11 mouse cellular contexts compared by ENCODE assay signal in the genomic region with DNA sequence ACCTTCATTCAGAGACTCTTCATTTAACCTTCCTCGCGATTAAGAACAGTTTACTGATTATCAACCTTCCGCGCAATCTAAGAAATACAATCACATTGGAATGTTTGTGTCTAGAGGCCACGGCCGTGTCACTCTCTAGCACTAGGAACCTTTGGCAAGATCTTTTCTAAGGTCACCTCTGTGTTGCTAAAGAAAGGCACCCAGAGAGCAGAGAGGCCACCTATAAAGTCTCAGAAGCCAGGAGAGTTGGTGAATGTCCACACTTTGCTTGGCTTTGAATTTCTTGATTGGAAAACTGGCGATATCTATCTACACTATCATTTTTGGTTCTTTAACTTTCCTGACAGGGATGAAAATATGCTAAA. TPM values are rescaled to one million over a fixed set of nuclear protein-coding genes. Genes with fewer than 3 reads are reported as not detected.
A peak's percentile ranks its signal among the peaks of the same experiment; 100 is the strongest.
DNase-seq lines count a peak whose midpoint lies in the region; ATAC-seq lines count a peak whose summit lies in the region.
"Had no signal": no experiment of that assay in that cellular context is flagged by ENCODE, and none has a peak within 500 bp of the region (broad histone marks: within the 10 kb centered on the region; RNA-seq: fewer than 3 reads in every experiment).

No protein-coding gene starts in this region.

- DNase-seq in kidney, adult 18-20 months = no peak
- DNase-seq in embryonic facial prominence, embryonic 14.5 days (ENCODE audit: low spot score) = no peak
- DNase-seq in gastrocnemius, adult 8-10 months (ENCODE audit: low spot score in 2 of 2) = no peak
- no peak for DNase-seq in thymus, postnatal 36 days
- DNase-seq in kidney, postnatal 36 days = no peak

- no peaks in the 10 kb centered on the region for H3K9me3 ChIP-seq in kidney, embryonic 14.5 days (ENCODE audit: control insufficient read depth, low read length)
- H3K9me3 ChIP-seq in embryonic facial prominence, embryonic 14.5 days (ENCODE audit: control insufficient read depth, low read length) = no peaks in the 10 kb centered on the region
- H3K9me3 ChIP-seq in intestine, embryonic 15.5 days = no peaks in the 10 kb centered on the region
- H3K9me3 ChIP-seq in midbrain, embryonic 15.5 days = no peaks in the 10 kb centered on the region

- no peak overlapping the region for H3K27ac ChIP-seq in kidney, embryonic 14.5 days (ENCODE audit: low read depth, low read length)
- no peak overlapping the region for H3K27ac ChIP-seq in embryonic facial prominence, embryonic 14.5 days (replicated peaks; ENCODE audit: low read depth, low read length)
- H3K27ac ChIP-seq in intestine, embryonic 15.5 days = no peak overlapping the region
- no peak overlapping the region for H3K27ac ChIP-seq in midbrain, embryonic 15.5 days

- peak overlapping the region; percentile 22; the same call in 1 of the 2 replicates for H3K4me3 ChIP-seq in kidney, embryonic 14.5 days (ENCODE audit: low read length)
- H3K4me3 ChIP-seq in embryonic facial prominence, embryonic 14.5 days (ENCODE audit: low read depth, low read length) = peak overlapping the region; percentile 31
- peak overlapping the region; percentile 27 for H3K4me3 ChIP-seq in intestine, embryonic 15.5 days (replicated peaks)
- H3K4me3 ChIP-seq in midbrain, embryonic 15.5 days = peak overlapping the region; percentile 41

- ATAC-seq in kidney, embryonic 14.5 days (ENCODE audit: low FRiP score, low TSS enrichment) = no peak
- ATAC-seq in embryonic facial prominence, embryonic 14.5 days (ENCODE audit: low read depth) = peak; percentile 15; the same call in 1 of the 2 replicates
- ATAC-seq in intestine, embryonic 15.5 days = peak; percentile 36
- ATAC-seq in midbrain, embryonic 15.5 days (replicated peaks) = peak; percentile 44; the same call in 1 of the 2 replicates

- H3K27me3 ChIP-seq in kidney, embryonic 14.5 days (ENCODE audit: control insufficient read depth, insufficient read depth, low read length) = no peaks in the 10 kb centered on the region
- no peaks in the 10 kb centered on the region; the same call in 1 of the 2 replicates for H3K27me3 ChIP-seq in embryonic facial prominence, embryonic 14.5 days (replicated peaks; ENCODE audit: control insufficient read depth, insufficient read depth, low read length)
- H3K27me3 ChIP-seq in intestine, embryonic 15.5 days (replicated peaks) = no peaks in the 10 kb centered on the region
- peaks cover 9% of the 10 kb centered on the region; the same call in 1 of the 2 replicates for H3K27me3 ChIP-seq in midbrain, embryonic 15.5 days (replicated peaks)

- H3K4me1 ChIP-seq in kidney, embryonic 14.5 days (ENCODE audit: control insufficient read depth, insufficient read depth, low read length) = peaks cover 8% of the 10 kb centered on the region; the same call in 1 of the 2 replicates
- 0 out of 2 replicates have a peak, but pooled peaks cover 6% of the 10 kb centered on the region for H3K4me1 ChIP-seq in embryonic facial prominence, embryonic 14.5 days (ENCODE audit: control insufficient read depth, insufficient read depth, low read length)
- peaks cover 11% of the 10 kb centered on the region for H3K4me1 ChIP-seq in intestine, embryonic 15.5 days (replicated peaks)
- peaks cover 8% of the 10 kb centered on the region; the same call in 1 of the 2 replicates for H3K4me1 ChIP-seq in midbrain, embryonic 15.5 days

- 5% methylated on average over 7 of the region's 7 CpGs for WGBS in kidney, embryonic 14.5 days
- WGBS in embryonic facial prominence, embryonic 14.5 days = 4% methylated on average over 7 of the region's 7 CpGs
- WGBS in intestine, embryonic 15.5 days = 4% methylated on average over 7 of the region's 7 CpGs
- whole genome bisulfite sequencing in midbrain, embryonic 15.5 days = 8% methylated on average over 7 of the region's 7 CpGs

- no peaks in the 10 kb centered on the region for H3K36me3 ChIP-seq in kidney, embryonic 14.5 days (ENCODE audit: control insufficient read depth, insufficient read depth, low read length)
- no peaks in the 10 kb centered on the region for H3K36me3 ChIP-seq in embryonic facial prominence, embryonic 14.5 days (ENCODE audit: control insufficient read depth, insufficient read depth, low read length)
- no peaks in the 10 kb centered on the region for H3K36me3 ChIP-seq in intestine, embryonic 15.5 days
- no peaks in the 10 kb centered on the region for H3K36me3 ChIP-seq in midbrain, embryonic 15.5 days (replicated peaks)

- H3K4me2 ChIP-seq in kidney, embryonic 14.5 days (replicated peaks; ENCODE audit: low read depth, low read length) = peak overlapping the region; percentile 42
- H3K4me2 ChIP-seq in embryonic facial prominence, embryonic 14.5 days (ENCODE audit: low read depth, low read length) = peak overlapping the region; percentile 51
- peak overlapping the region; percentile 56 for H3K4me2 ChIP-seq in intestine, embryonic 15.5 days (replicated peaks)
- peak overlapping the region; percentile 68 for H3K4me2 ChIP-seq in midbrain, embryonic 15.5 days

- H3K9ac ChIP-seq in kidney, embryonic 14.5 days (ENCODE audit: low read depth, low read length) = 0 out of 2 replicates have a peak overlapping the region, but pooled peaks have one; percentile 42
- peak overlapping the region; percentile 51 for H3K9ac ChIP-seq in embryonic facial prominence, embryonic 14.5 days (ENCODE audit: low read depth, low read length)
- no peak overlapping the region for H3K9ac ChIP-seq in intestine, embryonic 15.5 days
- H3K9ac ChIP-seq in midbrain, embryonic 15.5 days = peak overlapping the region; percentile 46

RNA-seq across cellular contexts. Expression of a gene that starts 4.2 kb away (rescaled TPM):
- not detected in 2 replicates for polyA plus RNA-seq in kidney, embryonic 14.5 days (2014; fragmentation: Nextera tagmentation; extraction: Ambion mirVana)
- not detected in 2 replicates for polyA plus RNA-seq in embryonic facial prominence, embryonic 14.5 days (2014; fragmentation: Nextera tagmentation; extraction: Ambion mirVana)
- polyA plus RNA-seq in intestine, embryonic 15.5 days (2015; fragmentation: Nextera tagmentation; extraction: Ambion mirVana) = not detected in 2 replicates
- polyA plus RNA-seq in midbrain, embryonic 15.5 days (2015; fragmentation: Nextera tagmentation; extraction: Ambion mirVana) = not detected in 2 replicates
- total RNA-seq in gastrocnemius, adult 8-10 months (2022) = not detected
- total RNA-seq: gastrocnemius, postnatal 10 days; left cerebral cortex, postnatal 14 days had no signal
- polyA plus RNA-seq: spleen, adult 2 months had no signal

RNA-seq across cellular contexts. Expression of a gene that starts 25.4 kb away (rescaled TPM):
- 5.9 and 10.1 TPM in 2 replicates for polyA plus RNA-seq in kidney, embryonic 14.5 days (2014; fragmentation: Nextera tagmentation; extraction: Ambion mirVana)
- polyA plus RNA-seq in embryonic facial prominence, embryonic 14.5 days (2014; fragmentation: Nextera tagmentation; extraction: Ambion mirVana) = 7.7 and 7.8 TPM in 2 replicates
- 5.4 and 5.6 TPM in 2 replicates for polyA plus RNA-seq in intestine, embryonic 15.5 days (2015; fragmentation: Nextera tagmentation; extraction: Ambion mirVana)
- polyA plus RNA-seq in midbrain, embryonic 15.5 days (2015; fragmentation: Nextera tagmentation; extraction: Ambion mirVana) = 22.2 and 24.9 TPM in 2 replicates
- 1 to 10 TPM in 1 of 4 experiments, under 1 TPM in 3; 0.48 to 1.4 (median 0.73) TPM for total RNA-seq in gastrocnemius, adult 8-10 months (2022)

RNA-seq across cellular contexts. Expression of a gene that starts 32.1 kb away (rescaled TPM):
- polyA plus RNA-seq in kidney, embryonic 14.5 days (2014; fragmentation: Nextera tagmentation; extraction: Ambion mirVana) = 19.6 and 19.7 TPM in 2 replicates
- polyA plus RNA-seq in embryonic facial prominence, embryonic 14.5 days (2014; fragmentation: Nextera tagmentation; extraction: Ambion mirVana) = 17.8 and 26.7 TPM in 2 replicates
- polyA plus RNA-seq in intestine, embryonic 15.5 days (2015; fragmentation: Nextera tagmentation; extraction: Ambion mirVana) = 13.1 and 13.5 TPM in 2 replicates
- 33.0 and 36.3 TPM in 2 replicates for polyA plus RNA-seq in midbrain, embryonic 15.5 days (2015; fragmentation: Nextera tagmentation; extraction: Ambion mirVana)
- 1 to 10 TPM; 1.4 to 1.7 (median 1.6) TPM for total RNA-seq in gastrocnemius, adult 8-10 months (2022)
